Mouse (Mus musculus): ENCODE measurements around the gene Ptprd. TPM values are rescaled to one million over a fixed set of nuclear protein-coding genes. Genes with fewer than 3 reads are reported as not detected.

Ptprd gene
- polyA plus RNA-seq, 1 experiment: 0.15 TPM

GRCm38 (mm10) chr4:76425230-76425575, 1786.6 kb downstream of the Ptprd start:
- no peaks in the 10 kb centered on the region for H3K27me3 ChIP-seq (ENCODE audit: control insufficient read depth, insufficient read depth, low read length)
- no peaks in the 10 kb centered on the region for H3K4me1 ChIP-seq (ENCODE audit: control insufficient read depth, insufficient read depth, insufficient read length)
- no peak overlapping the region for H3K27ac ChIP-seq (ENCODE audit: insufficient read depth, low read length)
- no peak overlapping the region for H3K4me3 ChIP-seq (ENCODE audit: extremely low read depth, insufficient read depth, insufficient read length)
- TF ChIP-seq POLR2A (IDR thresholded peaks at IDR 0.05; ENCODE audit: low read depth, low read length) (no peak), CTCF (IDR thresholded peaks at IDR 0.05; ENCODE audit: extremely low read depth, insufficient read depth, insufficient read length, insufficient replicate concordance) (no peak)
- no peaks in the 10 kb centered on the region for H3K36me3 ChIP-seq (ENCODE audit: control insufficient read depth, insufficient read depth, low read length)
- no peak for DNase-seq (ENCODE audit: low read depth in 1 of 2, low spot score in 2 of 2)
- WGBS: 89% methylated on average over 2 of the region's 2 CpGs

GRCm38 (mm10) chr4:76424324-76425229, 1787.2 kb downstream of the Ptprd start:
- DNase-seq (ENCODE audit: low read depth in 1 of 2, low spot score in 2 of 2): no peak
- Histone ChIP-seq H3K36me3 (ENCODE audit: control insufficient read depth, insufficient read depth, low read length) (no peaks in the 10 kb centered on the region), H3K4me3 (ENCODE audit: extremely low read depth, insufficient read depth, insufficient read length) (no peak overlapping the region), H3K27ac (ENCODE audit: insufficient read depth, low read length) (no peak overlapping the region), H3K27me3 (ENCODE audit: control insufficient read depth, insufficient read depth, low read length) (no peaks in the 10 kb centered on the region), H3K4me1 (ENCODE audit: control insufficient read depth, insufficient read depth, insufficient read length) (no peaks in the 10 kb centered on the region)
- no peak for TF ChIP-seq POLR2A (IDR thresholded peaks at IDR 0.05; ENCODE audit: low read depth, low read length)
- no peak for TF ChIP-seq CTCF (IDR thresholded peaks at IDR 0.05; ENCODE audit: extremely low read depth, insufficient read depth, insufficient read length, insufficient replicate concordance)
- WGBS: 73% methylated on average over 9 of the region's 9 CpGs

GRCm38 (mm10) chr4:76422113-76422512, 1789.6 kb downstream of the Ptprd start:
- DNase-seq (ENCODE audit: low read depth in 1 of 2, low spot score in 2 of 2): no peak
- H3K4me3 ChIP-seq (ENCODE audit: extremely low read depth, insufficient read depth, insufficient read length): no peak overlapping the region
- no peak for TF ChIP-seq POLR2A (IDR thresholded peaks at IDR 0.05; ENCODE audit: low read depth, low read length)
- no peaks in the 10 kb centered on the region for H3K36me3 ChIP-seq (ENCODE audit: control insufficient read depth, insufficient read depth, low read length)
- no peaks in the 10 kb centered on the region for H3K4me1 ChIP-seq (ENCODE audit: control insufficient read depth, insufficient read depth, insufficient read length)
- H3K27ac ChIP-seq (ENCODE audit: insufficient read depth, low read length): no peak overlapping the region
- WGBS: 85% methylated on average over 4 of the region's 4 CpGs
- no peaks in the 10 kb centered on the region for H3K27me3 ChIP-seq (ENCODE audit: control insufficient read depth, insufficient read depth, low read length)

GRCm38 (mm10) chr4:76419641-76420040, 1792.1 kb downstream of the Ptprd start:
- 76% methylated on average over 2 of the region's 2 CpGs for WGBS

GRCm38 (mm10) chr4:76417676-76418075, 1794.1 kb downstream of the Ptprd start:
- H3K27ac ChIP-seq (ENCODE audit: insufficient read depth, low read length): no peak overlapping the region
- no peaks in the 10 kb centered on the region for H3K36me3 ChIP-seq (ENCODE audit: control insufficient read depth, insufficient read depth, low read length)
- 92% methylated on average over 5 of the region's 5 CpGs for WGBS
- H3K4me1 ChIP-seq (ENCODE audit: control insufficient read depth, insufficient read depth, insufficient read length): no peaks in the 10 kb centered on the region
- no peak for DNase-seq (ENCODE audit: low read depth in 1 of 2, low spot score in 2 of 2)
- no peaks in the 10 kb centered on the region for H3K27me3 ChIP-seq (ENCODE audit: control insufficient read depth, insufficient read depth, low read length)
- H3K4me3 ChIP-seq (ENCODE audit: extremely low read depth, insufficient read depth, insufficient read length): no peak overlapping the region
- TF ChIP-seq CTCF (IDR thresholded peaks at IDR 0.05; ENCODE audit: extremely low read depth, insufficient read depth, insufficient read length, insufficient replicate concordance) (no peak), POLR2A (IDR thresholded peaks at IDR 0.05; ENCODE audit: low read depth, low read length) (no peak)

More at GRCm38 (mm10) chr4:76419641-76420040, 1792.1 kb downstream of the Ptprd start:
- H3K4me1 ChIP-seq (ENCODE audit: control insufficient read depth, insufficient read depth, insufficient read length): no peaks in the 10 kb centered on the region
- TF ChIP-seq CTCF (IDR thresholded peaks at IDR 0.05; ENCODE audit: extremely low read depth, insufficient read depth, insufficient read length, insufficient replicate concordance): no peak
- no peak for TF ChIP-seq POLR2A (IDR thresholded peaks at IDR 0.05; ENCODE audit: low read depth, low read length)
- no peak overlapping the region for H3K27ac ChIP-seq (ENCODE audit: insufficient read depth, low read length)
- H3K4me3 ChIP-seq (ENCODE audit: extremely low read depth, insufficient read depth, insufficient read length): no peak overlapping the region
- H3K27me3 ChIP-seq (ENCODE audit: control insufficient read depth, insufficient read depth, low read length): no peaks in the 10 kb centered on the region
- no peaks in the 10 kb centered on the region for H3K36me3 ChIP-seq (ENCODE audit: control insufficient read depth, insufficient read depth, low read length)
- DNase-seq (ENCODE audit: low read depth in 1 of 2, low spot score in 2 of 2): no peak

GRCm38 (mm10) chr4:76415624-76416023, 1796.1 kb downstream of the Ptprd start:
- Histone ChIP-seq H3K4me3 (ENCODE audit: extremely low read depth, insufficient read depth, insufficient read length) (no peak overlapping the region), H3K4me1 (ENCODE audit: control insufficient read depth, insufficient read depth, insufficient read length) (no peaks in the 10 kb centered on the region), H3K27me3 (ENCODE audit: control insufficient read depth, insufficient read depth, low read length) (no peaks in the 10 kb centered on the region), H3K27ac (ENCODE audit: insufficient read depth, low read length) (no peak overlapping the region), H3K36me3 (ENCODE audit: control insufficient read depth, insufficient read depth, low read length) (no peaks in the 10 kb centered on the region)
- DNase-seq (ENCODE audit: low read depth in 1 of 2, low spot score in 2 of 2): no peak
- WGBS: 88% methylated on average over 5 of the region's 5 CpGs
- no peak for TF ChIP-seq POLR2A (IDR thresholded peaks at IDR 0.05; ENCODE audit: low read depth, low read length)
- TF ChIP-seq CTCF (IDR thresholded peaks at IDR 0.05; ENCODE audit: extremely low read depth, insufficient read depth, insufficient read length, insufficient replicate concordance): no peak

- TF ChIP-seq CTCF (IDR thresholded peaks at IDR 0.05; ENCODE audit: extremely low read depth, insufficient read depth, insufficient read length, insufficient replicate concordance): no peak
- no peak overlapping the region for H3K4me3 ChIP-seq (ENCODE audit: extremely low read depth, insufficient read depth, insufficient read length)
- no peaks in the 10 kb centered on the region for H3K27me3 ChIP-seq (ENCODE audit: control insufficient read depth, insufficient read depth, low read length)
- no peak overlapping the region for H3K27ac ChIP-seq (ENCODE audit: insufficient read depth, low read length)
- H3K4me1 ChIP-seq (ENCODE audit: control insufficient read depth, insufficient read depth, insufficient read length): no peaks in the 10 kb centered on the region
- H3K36me3 ChIP-seq (ENCODE audit: control insufficient read depth, insufficient read depth, low read length): no peaks in the 10 kb centered on the region
- no peak for DNase-seq (ENCODE audit: low read depth in 1 of 2, low spot score in 2 of 2)
- 86% methylated on average over 4 of the region's 4 CpGs for WGBS
Observed at GRCm38 (mm10) chr4:76414591-76414990, 1797.2 kb downstream of the Ptprd start.
